Mouse (Mus musculus): ENCODE measurements at regions not wholly inside any gene's neighbourhood (a gene's known extent, or its start where the extent isn't known, plus 50 kb on each side); places are given as distances from the start of the nearest gene placed in this dataset.

DNA sequence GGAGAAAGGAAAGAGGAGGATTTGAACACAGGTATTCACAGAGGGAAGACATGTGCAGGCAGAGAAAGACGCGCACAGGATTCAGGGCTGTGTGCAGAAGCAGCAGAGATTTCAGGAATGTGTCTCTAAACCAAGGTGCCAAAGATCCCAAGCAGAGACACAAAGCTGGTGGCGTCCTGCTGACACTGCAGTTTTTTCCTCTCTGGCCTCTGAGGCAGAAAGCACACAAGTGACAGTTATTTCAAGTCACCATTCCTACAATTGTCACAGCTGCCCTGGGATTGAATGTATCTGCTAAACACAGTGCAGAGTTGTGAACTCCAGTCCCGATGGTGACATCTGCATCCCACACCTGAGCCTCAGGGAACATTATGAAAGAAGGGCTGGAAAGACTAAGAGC, 107.1 kb upstream of the Slc22a12 start:
- peak in 1 of 2 experiments; percentile 14 for DNase-seq (ENCODE audit: extremely low spot score in 1 of 2, low spot score in 2 of 2)
- intact Hi-C loops (cut with DNase I) = no loop called here

DNA sequence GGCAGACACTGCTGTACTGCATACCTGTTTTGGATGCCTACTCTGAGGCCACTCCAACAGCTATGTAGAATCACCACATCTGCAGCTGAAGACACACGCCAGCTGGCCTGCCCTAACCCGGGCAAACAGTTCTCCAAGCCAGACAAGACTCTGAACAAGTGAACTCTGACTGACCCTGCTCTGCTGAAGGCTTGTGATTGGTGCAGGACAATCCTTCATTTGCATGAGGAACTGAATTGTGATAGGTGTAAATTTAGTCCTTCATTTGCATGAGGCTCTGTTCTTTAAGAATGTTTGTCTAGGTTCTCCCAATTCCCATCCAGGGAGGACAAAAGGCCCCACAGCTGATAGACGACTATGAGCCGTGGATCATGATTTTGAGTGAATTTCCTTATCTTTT, 104.9 kb upstream of the Slc22a12 start:
- intact Hi-C loops (cut with DNase I) = no loop called here
- DNase-seq (ENCODE audit: extremely low spot score in 1 of 2, low spot score in 2 of 2) = peak in 1 of 2 experiments; percentile 2

DNA sequence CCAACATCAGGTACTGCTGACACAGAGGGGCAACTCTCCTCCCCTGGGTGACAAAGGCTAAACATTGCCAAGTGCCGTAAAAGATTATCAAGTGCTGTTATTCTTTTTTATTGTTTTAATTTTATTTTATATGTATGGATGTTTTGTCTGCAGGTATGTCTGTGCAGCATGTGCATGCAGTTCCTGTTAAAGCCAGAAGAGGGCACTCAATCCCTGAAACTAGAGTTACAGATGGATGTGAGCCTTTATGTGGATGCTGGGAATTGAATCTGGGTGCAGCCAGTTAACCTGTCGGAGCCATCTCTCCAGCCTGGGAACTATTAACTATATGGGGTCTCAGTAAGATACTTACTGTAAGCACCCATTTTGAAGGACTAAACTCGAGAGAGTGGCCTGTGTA, 104.4 kb upstream of the Slc22a12 start:
- peak in 1 of 2 experiments; percentile 11 for DNase-seq (ENCODE audit: extremely low spot score in 1 of 2, low spot score in 2 of 2)
- intact Hi-C loops (cut with DNase I) = no loop called here

DNA sequence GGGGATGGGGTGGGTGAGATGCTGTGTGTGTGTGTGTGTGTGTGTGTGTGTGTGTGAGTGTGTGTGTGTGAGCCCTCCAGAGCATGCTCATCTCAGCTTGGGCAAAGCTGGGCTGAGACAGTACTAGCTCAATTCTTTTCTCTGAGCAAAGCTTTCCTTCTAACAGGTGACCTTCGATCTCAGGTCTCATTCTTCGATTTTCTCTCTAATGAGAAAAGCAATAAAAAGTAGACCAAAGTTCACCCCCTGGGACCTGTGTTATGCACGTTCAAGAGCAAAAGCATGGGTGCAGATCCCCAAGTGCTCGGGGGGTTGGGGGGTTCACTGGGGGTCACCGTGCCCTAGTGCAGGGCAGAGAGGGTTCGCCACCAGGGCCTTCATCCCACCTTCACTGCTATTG, 103.1 kb upstream of the Slc22a12 start:
- intact Hi-C loops (cut with DNase I) = no loop called here
- DNase-seq (ENCODE audit: extremely low spot score in 1 of 2, low spot score in 2 of 2) = peak in 1 of 2 experiments; percentile 5

DNA sequence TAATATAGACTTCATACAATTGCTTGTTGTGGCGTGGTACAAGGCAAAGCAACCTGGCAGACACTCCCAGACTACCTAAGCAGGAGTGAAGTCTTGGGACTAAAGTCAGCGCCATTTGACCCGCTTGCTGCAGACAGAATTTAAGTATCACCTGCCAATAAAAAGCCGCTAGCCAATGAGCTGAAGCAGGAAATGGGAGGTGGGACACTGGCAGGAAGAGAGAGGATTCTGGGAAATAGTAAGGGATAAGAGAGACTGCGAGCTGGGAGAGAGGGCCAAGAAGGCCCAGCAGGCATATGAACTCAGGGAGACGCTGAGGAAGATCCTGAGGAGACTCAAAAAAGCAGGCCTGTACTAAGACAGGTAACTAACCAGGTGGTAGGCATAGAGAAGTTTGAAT, 102.0 kb upstream of the Slc22a12 start:
- peak in 1 of 2 experiments; percentile 7 for DNase-seq (ENCODE audit: extremely low spot score in 1 of 2, low spot score in 2 of 2)
- intact Hi-C loops (cut with DNase I) = no loop called here

DNA sequence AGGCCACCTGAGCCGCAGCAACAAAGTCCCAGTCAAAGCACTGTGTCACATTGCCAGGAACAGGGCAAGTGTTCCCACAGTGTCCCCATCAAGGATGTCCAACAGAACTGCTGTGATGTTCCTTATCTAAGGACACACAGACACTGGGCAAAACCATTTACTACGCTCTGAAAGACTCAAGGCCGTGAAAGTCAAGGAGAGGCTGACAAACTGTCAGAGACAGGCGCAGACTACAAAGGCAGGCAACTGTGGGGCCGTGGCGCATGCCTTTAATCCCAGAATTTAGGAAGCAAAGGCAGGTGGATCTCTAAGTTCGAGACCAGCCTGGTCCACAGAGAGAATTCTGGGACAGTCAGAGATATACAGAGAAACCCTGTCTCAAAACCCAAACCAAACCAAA, 96.8 kb upstream of the Slc22a12 start:
- DNase-seq (ENCODE audit: extremely low spot score in 1 of 2, low spot score in 2 of 2) = no peak
- intact Hi-C loops (cut with DNase I) = no loop called here

DNA sequence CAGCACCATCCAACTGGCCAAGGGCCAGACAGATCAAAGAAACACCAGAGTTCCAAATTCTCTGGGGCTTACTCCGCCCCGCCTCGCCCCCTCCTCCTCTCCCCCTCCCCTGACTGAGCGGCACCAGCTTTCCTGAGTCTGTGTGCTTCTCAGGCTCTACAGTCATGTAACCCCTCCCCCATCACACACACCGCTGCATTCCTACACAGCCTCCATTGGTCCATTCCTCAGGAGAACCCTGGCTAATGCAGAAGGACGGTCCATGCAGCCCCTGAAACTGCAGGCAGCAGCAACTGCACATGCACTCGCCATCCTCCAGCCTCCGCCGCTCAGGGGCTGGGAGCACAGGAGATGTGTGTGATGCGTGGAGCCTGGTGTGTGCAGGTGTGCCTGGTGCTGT, 90.6 kb upstream of the Slc22a12 start:
- intact Hi-C loops (cut with DNase I) = no loop called here
- DNase-seq (ENCODE audit: extremely low spot score in 1 of 2, low spot score in 2 of 2) = no peak

DNA sequence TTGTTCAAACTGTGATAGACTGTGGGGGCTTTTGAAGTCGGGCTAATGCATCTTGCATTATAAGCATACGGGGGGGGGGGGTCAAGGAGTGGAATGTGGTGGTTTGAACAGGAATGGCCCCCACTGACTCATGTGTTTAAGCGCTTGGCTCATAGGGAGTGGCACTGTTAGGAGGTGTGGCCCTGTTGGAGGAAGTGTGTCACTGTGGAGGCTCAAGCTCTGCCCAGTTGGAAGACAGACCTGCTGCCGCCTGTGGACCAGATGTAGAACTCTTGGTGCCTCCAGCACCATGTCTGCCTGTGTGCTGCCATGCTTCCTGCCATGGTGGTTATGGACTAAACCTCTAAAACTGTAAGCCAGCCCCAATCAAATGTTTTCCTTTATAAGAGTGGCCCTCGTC, 89.0 kb upstream of the Slc22a12 start:
- no peak for DNase-seq (ENCODE audit: extremely low spot score in 1 of 2, low spot score in 2 of 2)
- intact Hi-C loops (cut with DNase I) = no loop called here

DNA sequence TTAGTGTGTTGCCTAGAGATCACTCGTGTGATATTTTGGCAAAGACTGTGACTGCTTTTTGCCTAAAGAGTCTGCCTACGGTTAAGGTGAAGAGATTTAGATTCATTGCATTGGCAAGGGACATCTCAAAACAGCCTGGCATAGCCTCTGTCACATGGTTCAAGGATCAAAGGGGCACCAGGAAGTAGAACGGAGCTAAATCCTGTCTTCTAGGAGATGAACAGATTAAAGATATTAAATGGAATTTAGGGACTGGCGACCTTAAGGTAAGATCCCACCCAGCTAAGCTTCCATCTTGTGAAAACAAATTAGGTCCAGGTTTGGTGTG, 87.7 kb upstream of the Slc22a12 start:
- no peak for DNase-seq (ENCODE audit: extremely low spot score in 1 of 2, low spot score in 2 of 2)
- intact Hi-C loops (cut with DNase I) = no loop called here

DNA sequence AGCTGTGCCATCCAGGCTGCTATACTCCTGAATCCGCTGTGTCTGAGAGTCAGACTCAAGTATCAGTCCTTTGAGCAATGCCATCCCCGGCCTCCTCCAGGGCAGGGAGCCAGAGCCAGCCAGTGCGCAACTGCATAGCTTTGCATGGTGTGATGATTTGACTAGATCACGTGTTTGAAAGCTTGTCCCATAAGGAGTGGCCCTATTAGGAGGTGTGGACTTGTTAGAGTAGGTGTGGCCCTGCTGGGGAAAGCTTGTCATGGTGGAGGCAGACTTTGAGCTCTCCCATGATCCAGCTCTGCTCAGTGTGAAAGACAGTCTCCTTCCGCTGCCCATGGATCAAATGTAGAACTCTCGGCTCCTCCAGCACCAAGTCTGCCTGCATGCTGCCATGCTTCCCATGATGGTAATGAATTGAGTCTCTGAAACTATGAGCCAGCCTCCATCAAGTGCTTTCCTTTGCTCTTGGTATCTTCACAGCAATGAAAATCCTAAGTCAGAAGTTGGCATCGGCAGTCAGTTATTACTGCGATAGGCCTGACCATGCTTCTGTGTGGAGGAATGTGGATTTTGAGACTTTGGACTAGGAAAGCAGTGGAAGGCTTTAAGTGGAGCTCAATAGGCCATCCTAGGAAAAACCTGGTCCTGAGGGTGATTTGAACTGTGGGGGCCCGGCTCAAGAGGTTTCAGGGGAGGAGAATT, 87.2 kb upstream of the Slc22a12 start:
- intact Hi-C loops (cut with DNase I) = no loop called here

DNA sequence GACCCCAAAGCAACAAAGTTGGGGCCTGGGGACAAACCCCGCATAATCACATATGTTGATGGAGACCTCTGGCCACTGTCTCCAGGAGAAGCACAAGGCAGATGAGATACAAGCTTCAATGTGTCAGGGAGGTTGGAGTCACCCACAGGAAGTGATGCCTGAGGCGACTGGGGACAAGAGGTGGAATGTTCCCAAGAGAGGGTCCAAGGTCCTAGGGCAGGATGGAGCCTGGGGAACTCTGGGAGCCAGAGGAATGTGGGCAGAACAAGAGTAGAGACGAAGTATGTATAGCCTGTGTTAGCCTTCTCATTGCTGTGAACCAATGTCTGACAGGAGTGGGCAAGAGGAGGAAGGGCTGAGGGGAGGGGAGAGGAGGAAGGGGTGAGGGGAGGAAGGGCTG, 82.7 kb upstream of the Slc22a12 start:
- DNase-seq (ENCODE audit: extremely low spot score in 1 of 2, low spot score in 2 of 2) = no peak
- intact Hi-C loops (cut with DNase I) = no loop called here

More for the DNA sequence above, 87.2 kb upstream of the Slc22a12 start:
- DNase-seq (ENCODE audit: extremely low spot score in 1 of 2, low spot score in 2 of 2) = no peak

DNA sequence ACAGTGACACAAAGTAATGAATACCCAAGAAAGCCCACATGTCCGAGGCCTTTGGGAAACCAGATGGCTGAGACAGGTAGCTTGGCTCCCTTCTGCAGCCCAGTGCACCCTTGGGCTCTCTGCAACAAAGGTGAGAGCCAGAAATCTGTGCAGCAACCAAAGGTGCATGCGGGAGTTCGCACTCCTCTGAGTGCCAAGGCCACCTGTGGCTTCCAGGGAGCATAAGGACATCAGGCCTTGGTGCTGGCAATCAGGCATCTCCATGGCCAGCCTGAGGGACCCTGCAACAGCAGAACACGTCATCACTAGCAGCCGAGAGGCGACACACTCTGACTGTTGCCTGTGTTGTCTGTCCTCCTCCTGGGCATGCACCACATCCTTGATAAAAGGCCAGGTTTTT, 78.2 kb upstream of the Slc22a12 start:
- no peak for DNase-seq (ENCODE audit: extremely low spot score in 1 of 2, low spot score in 2 of 2)
- intact Hi-C loops (cut with DNase I) = no loop called here

DNA sequence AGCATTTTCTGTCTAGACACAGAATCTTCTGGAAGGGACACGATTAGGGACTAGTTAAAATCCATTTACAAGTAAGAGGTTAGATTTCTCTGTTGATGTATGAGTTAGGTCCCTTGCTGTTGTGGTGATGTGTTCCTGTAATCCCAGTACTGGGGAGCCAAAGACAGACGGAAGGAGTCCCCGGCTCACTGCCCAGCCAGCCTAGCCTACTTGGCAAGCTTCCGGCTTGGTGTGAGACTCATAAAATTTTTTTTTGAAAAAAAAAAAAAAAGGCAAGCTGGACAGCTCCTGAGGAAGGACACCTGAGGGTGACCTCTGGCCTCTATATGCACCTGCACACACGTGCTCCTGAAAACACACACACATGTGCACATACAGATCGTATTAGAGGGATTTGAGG, 76.7 kb upstream of the Slc22a12 start:
- intact Hi-C loops (cut with DNase I) = no loop called here
- no peak for DNase-seq (ENCODE audit: extremely low spot score in 1 of 2, low spot score in 2 of 2)

DNA sequence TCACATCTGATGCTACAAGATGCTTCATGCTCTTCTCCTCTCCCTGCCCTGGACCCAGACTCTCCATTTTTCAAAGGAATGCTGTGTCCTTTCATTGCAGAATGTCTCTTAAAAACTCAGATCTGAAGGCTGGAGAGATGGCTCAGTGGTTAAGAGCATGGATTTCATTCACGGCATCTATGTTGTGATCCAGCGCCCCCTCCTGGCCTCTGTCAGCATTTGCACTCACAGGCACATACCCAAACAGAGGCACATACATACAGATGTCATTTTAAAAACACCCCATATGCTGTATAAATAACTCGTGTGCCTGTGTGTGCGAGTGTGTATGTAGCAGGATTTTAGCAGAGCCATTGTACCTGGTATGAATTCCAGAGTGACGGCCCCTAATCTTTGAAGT, 73.8 kb upstream of the Slc22a12 start:
- intact Hi-C loops (cut with DNase I) = no loop called here

DNA sequence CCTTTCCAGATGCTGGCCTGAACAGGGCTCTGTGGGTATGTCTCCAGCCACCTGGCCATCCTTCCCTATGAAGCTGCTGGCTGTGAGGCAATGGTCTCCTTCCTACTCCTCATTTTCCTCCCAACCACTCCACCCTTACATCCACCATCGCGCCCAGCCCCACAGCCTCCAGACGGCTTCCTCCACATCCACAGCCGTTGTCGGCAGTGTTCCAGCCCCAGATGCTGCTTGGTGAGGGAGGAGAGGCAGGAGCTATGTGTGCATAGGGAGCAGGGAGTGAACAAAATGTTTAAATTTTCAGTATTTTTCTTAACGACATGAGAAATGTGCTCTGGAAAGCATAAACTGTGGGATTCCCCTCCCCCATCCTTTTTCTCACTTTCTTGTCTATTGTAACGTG, 69.6 kb upstream of the Slc22a12 start:
- intact Hi-C loops (cut with DNase I) = no loop called here
- DNase-seq (ENCODE audit: extremely low spot score in 1 of 2, low spot score in 2 of 2) = peak in 1 of 2 experiments; percentile 68

More for the DNA sequence above, 73.8 kb upstream of the Slc22a12 start:
- DNase-seq (ENCODE audit: extremely low spot score in 1 of 2, low spot score in 2 of 2) = peak in 1 of 2 experiments; percentile 8

DNA sequence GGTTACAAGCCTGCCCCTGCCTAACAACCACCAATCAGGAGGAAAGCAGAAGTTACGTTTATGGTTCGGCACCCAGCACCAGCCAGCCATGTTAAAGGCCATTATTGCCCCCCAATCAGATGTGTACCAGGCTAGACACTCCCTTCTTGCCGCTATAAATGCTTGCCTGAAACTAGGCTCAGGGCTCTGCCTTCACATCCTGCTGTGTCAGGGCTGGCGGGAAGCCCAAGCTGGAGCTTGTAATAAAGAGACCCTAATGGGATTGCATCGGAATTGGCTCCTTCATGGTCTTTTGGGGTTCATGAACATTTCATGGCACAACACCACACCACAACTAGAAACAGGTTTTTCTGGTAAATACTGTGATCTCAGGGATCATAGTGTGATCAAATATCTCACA, 69.1 kb upstream of the Slc22a12 start:
- peak in 1 of 2 experiments; percentile 33 for DNase-seq (ENCODE audit: extremely low spot score in 1 of 2, low spot score in 2 of 2)
- intact Hi-C loops (cut with DNase I) = no loop called here

DNA sequence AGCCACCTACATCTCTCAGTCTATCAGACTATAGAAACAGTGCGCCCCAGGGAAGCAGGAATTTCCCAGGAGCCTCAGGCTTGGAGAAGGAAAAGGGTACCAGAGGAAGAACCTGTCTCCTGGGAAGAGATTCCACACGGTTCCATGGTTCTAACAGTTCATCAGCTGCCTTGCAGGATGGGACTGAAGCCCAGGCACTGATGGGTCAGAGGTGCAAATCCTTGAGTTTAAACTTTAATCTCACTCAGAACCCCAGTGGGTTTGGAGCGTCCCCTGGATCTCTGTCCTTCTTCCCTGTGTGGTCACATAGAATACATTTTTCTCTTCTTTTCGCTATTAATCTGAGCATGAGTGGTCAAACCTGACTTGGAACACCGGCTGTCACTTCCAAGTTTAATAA, 67.9 kb upstream of the Slc22a12 start:
- peak in 1 of 2 experiments; percentile 10 for DNase-seq (ENCODE audit: extremely low spot score in 1 of 2, low spot score in 2 of 2)
- intact Hi-C loops (cut with DNase I) = no loop called here

DNA sequence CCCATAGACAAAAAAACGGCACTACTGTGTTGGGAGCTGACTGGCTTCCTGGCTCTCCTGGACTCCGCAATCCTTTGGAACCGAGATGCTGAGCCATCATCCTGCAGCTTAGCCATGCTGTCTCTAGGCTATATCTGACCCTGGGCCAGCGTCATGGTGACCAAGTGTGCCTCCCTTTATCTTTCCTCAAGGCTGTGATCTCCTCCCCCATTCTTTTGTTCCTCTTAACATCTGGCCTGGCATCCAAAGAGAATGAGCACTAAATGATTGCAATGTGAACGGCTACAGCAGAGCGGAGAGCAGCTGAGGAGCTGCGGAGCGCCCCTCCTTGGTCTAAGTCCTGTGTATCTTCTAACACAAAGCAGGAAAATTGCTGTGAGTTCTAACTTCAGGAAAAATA, 67.2 kb upstream of the Slc22a12 start:
- intact Hi-C loops (cut with DNase I) = no loop called here

DNA sequence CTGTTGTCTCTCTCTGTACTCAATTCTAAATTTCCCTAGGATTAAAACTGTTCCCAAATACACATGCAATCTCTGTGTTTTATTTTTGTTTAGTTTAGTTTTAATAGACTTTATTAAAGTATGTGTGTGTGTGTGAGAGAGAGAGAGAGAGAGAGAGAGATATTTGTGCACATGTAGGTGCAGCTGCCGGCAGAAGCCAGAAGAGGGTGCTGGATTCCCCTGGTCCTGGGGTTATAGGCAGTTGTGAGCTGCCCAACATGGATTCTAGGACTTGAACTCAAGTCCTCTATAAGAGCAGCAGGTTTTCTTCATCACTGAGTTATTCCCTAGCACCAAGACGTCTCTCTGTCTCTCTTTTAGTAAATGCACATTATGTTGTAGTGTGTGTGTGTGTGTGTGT, 64.7 kb upstream of the Slc22a12 start:
- DNase-seq (ENCODE audit: extremely low spot score in 1 of 2, low spot score in 2 of 2) = peak in 1 of 2 experiments; percentile 19
- intact Hi-C loops (cut with DNase I) = no loop called here

More for the DNA sequence above, 67.2 kb upstream of the Slc22a12 start:
- DNase-seq (ENCODE audit: extremely low spot score in 1 of 2, low spot score in 2 of 2) = peak in 1 of 2 experiments; percentile 12

DNA sequence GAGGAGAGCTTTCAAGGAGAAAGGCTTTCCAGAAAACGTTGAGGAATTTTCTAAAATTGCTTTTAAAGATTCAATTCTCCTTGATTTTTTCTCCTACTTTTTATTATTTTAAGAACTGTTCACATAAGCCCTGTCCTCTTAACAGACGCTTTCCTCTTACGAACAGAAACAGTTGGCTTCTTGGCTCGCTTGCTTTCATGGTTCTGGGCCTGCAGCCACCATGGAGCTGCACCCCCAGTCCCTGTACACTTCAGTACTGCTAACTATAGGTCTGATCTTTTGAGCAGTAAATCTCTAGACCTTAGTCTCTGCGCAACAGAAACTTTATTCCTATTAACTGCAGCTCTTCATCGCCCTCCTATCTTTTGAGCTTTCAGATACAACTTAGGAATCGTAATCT, 63.8 kb upstream of the Slc22a12 start:
- peak in 1 of 2 experiments; percentile 11 for DNase-seq (ENCODE audit: extremely low spot score in 1 of 2, low spot score in 2 of 2)
- intact Hi-C loops (cut with DNase I) = no loop called here

DNA sequence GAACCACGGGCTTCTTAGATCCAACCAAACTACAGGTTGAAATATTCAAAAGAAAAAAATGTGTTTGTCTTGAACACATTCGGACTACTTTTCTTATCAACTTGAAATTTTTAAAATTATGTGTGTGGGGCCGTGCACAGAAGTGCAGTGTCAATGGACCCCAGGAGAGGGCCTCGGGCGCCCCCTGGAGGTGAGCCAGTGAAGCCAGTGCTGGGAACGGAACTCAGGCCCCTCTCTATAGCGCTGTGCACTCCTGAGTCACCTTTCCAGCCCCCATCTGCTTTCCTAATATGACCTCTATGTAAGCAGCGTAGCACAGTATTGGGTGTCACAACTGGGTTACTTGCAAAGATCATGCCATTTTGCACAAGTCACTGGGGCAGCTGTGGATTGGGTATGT, 61.9 kb upstream of the Slc22a12 start:
- intact Hi-C loops (cut with DNase I) = no loop called here
- DNase-seq (ENCODE audit: extremely low spot score in 1 of 2, low spot score in 2 of 2) = peak in 1 of 2 experiments; percentile 28

All from left cerebral cortex, postnatal 10 days (tissue).